12 mouse cellular contexts compared by ENCODE assay signal in the genomic region with DNA sequence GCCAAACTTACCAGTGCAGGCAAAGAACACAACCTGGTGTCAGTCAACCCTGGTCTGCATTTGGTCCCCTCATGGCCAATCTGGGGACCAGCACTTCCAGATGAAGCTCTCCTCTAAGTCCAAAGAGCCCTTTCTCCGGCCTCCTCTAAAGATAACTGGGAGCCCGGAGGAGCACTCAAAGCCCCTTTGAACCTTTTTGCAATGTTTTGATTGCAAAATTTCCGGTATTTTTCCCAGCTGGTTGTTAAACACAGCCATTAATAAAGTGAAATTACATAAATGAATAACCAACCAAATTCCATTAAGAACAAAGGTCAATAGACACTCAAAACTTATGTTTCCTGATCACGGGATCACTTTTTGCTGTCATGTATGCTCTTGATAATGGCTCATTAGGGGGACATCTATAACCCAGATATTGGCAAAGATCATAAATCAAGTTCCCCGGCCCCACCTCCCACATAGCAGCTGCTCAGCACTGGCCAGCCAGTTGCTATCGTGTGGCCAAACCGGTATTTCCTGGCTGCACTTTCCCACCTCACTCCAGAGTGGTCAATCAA. TPM values are rescaled to one million over a fixed set of nuclear protein-coding genes. Genes with fewer than 3 reads are reported as not detected.
DNase-seq lines count a peak whose midpoint lies in the region; ATAC-seq and TF ChIP-seq lines count a peak whose summit lies in the region.
"Had no signal": no experiment of that assay in that cellular context is flagged by ENCODE, and none has a peak within 500 bp of the region (broad histone marks: within the 10 kb centered on the region; RNA-seq: fewer than 3 reads in every experiment).

No protein-coding gene starts in this region.

- no peaks in the 10 kb centered on the region for H3K27me3 ChIP-seq in hindbrain, embryonic 11.5 days (ENCODE audit: control insufficient read depth, insufficient read depth, low read length)
- H3K27me3 ChIP-seq: embryonic facial prominence, embryonic 12.5 days had no signal

- no peaks in the 10 kb centered on the region for H3K36me3 ChIP-seq in hindbrain, embryonic 11.5 days (ENCODE audit: control insufficient read depth, insufficient read depth, low read length)
- H3K36me3 ChIP-seq: embryonic facial prominence, embryonic 12.5 days had no signal

- peak; percentile 36; the same call in 1 of the 2 replicates for TF ChIP-seq POLR2A in lung, adult 2 months (IDR thresholded peaks at IDR 0.05; ENCODE audit: borderline replicate concordance, extremely low read depth, low read depth, low read length)

- H3K9ac ChIP-seq in hindbrain, embryonic 11.5 days (ENCODE audit: low read depth, low read length), result no peak overlapping the region
- H3K9ac ChIP-seq: embryonic facial prominence, embryonic 12.5 days; hindbrain, embryonic 14.5 days had no signal

- no peak overlapping the region for H3K27ac ChIP-seq in hindbrain, embryonic 11.5 days (ENCODE audit: low read depth, low read length)
- H3K27ac ChIP-seq: embryonic facial prominence, embryonic 12.5 days; hindbrain, embryonic 14.5 days had no signal

- TF ChIP-seq CTCF in lung, adult 2 months (IDR thresholded peaks at IDR 0.05; ENCODE audit: insufficient read depth, low read length), result no peak

- WGBS in lung, adult 2 months, result 33% methylated on average over 7 of the region's 7 CpGs
- 66% methylated on average over 7 of the region's 7 CpGs for whole genome bisulfite sequencing in hindbrain, embryonic 11.5 days

- H3K4me3 ChIP-seq in lung, adult 2 months (replicated peaks; ENCODE audit: extremely low read depth, low read depth, low read length), result peak overlapping the region; percentile 82
- H3K4me3 ChIP-seq in hindbrain, embryonic 11.5 days (ENCODE audit: low read depth, low read length), result no peak overlapping the region
- H3K4me3 ChIP-seq: embryonic facial prominence, embryonic 12.5 days had no signal

- no peak for ATAC-seq in hindbrain, embryonic 11.5 days (ENCODE audit: low FRiP score)

- peak; percentile 50 to 74 for DNase-seq in urinary bladder, adult 18-20 months (ENCODE audit: low spot score in 2 of 2)
- no peak for DNase-seq in urinary bladder, adult 2 months (ENCODE audit: low spot score)
- peak; percentile 72 to 81 for DNase-seq in kidney, adult 8-10 months
- DNase-seq in lung, adult 2 months, result peak; percentile 59
- peak; percentile 62 for DNase-seq in urinary bladder, postnatal 25 days (ENCODE audit: low spot score)
- DNase-seq in layer of hippocampus, adult 8-10 months (ENCODE audit: low spot score in 2 of 2), result no peak
- DNase-seq in retina, postnatal 1 day, result no peak
- DNase-seq in hindbrain, embryonic 11.5 days (ENCODE audit: low spot score), result no peak
- DNase-seq: adrenal gland, postnatal 36 days; right cerebral cortex, postnatal 4 days had no signal

- no peaks in the 10 kb centered on the region for H3K9me3 ChIP-seq in hindbrain, embryonic 11.5 days (ENCODE audit: control insufficient read depth, low read length)
- H3K9me3 ChIP-seq: embryonic facial prominence, embryonic 12.5 days had no signal

- no peak overlapping the region for H3K4me2 ChIP-seq in hindbrain, embryonic 11.5 days (replicated peaks; ENCODE audit: low read depth, low read length)
- H3K4me2 ChIP-seq: embryonic facial prominence, embryonic 12.5 days; hindbrain, embryonic 14.5 days had no signal

- peaks cover 13% of the 10 kb centered on the region; the same call in 1 of the 2 replicates for H3K4me1 ChIP-seq in lung, adult 2 months (ENCODE audit: control insufficient read depth, insufficient read depth, low read length)
- H3K4me1 ChIP-seq in hindbrain, embryonic 11.5 days (replicated peaks; ENCODE audit: control insufficient read depth, insufficient read depth, low read length), result no peaks in the 10 kb centered on the region

RNA-seq across cellular contexts. Expression of a gene that starts 5.7 kb away (rescaled TPM):
- 45.9 and 57.6 TPM in 2 replicates for polyA plus RNA-seq in urinary bladder, adult 2 months (2012; rRNA removed)
- polyA plus RNA-seq in lung, adult 2 months (2012; rRNA removed), result 148 and 171 TPM in 2 replicates
- total RNA-seq in layer of hippocampus, adult 8-10 months (2022), result 10 to 100 TPM; 11.9 to 14.4 (median 14.1) TPM
- polyA plus RNA-seq in hindbrain, embryonic 11.5 days (2014; fragmentation: Nextera tagmentation; extraction: Ambion mirVana), result 2.1 and 2.8 TPM in 2 replicates

RNA-seq across cellular contexts. Expression of a gene that starts 48.3 kb away (rescaled TPM):
- polyA plus RNA-seq in urinary bladder, adult 2 months (2012; rRNA removed), result 21.0 and 21.7 TPM in 2 replicates
- polyA plus RNA-seq in lung, adult 2 months (2012; rRNA removed), result 20.2 and 23.4 TPM in 2 replicates
- 10 to 100 TPM; 19.4 to 41.1 (median 33.3) TPM for total RNA-seq in layer of hippocampus, adult 8-10 months (2022)
- 11.7 and 12.0 TPM in 2 replicates for polyA plus RNA-seq in hindbrain, embryonic 11.5 days (2014; fragmentation: Nextera tagmentation; extraction: Ambion mirVana)

Comparison
In these comparisons a context has a peak if more than half of its experiments do, and no peak if none do; other contexts are left out.
1. DNase-seq: peak in urinary bladder, adult 18-20 months (2 of 2), kidney, adult 8-10 months (2 of 2), lung, adult 2 months (single experiment) and urinary bladder, postnatal 25 days (single experiment); none in urinary bladder, adult 2 months (single experiment), layer of hippocampus, adult 8-10 months (0 of 2), retina, postnatal 1 day (single experiment) and hindbrain, embryonic 11.5 days (single experiment).
2. RNA of a gene that starts 5.7 kb away (polyA plus RNA-seq): 148 to 171 TPM in lung, adult 2 months and 45.9 to 57.6 TPM in urinary bladder, adult 2 months; 2.1 to 2.8 TPM in hindbrain, embryonic 11.5 days; every median in the first group is over 10 times any median in the second.